Mouse (Mus musculus) heart, embryonic 12.5 days (tissue): ENCODE data around the gene Cacybp. TPM values are rescaled to one million over a fixed set of nuclear protein-coding genes. Genes with fewer than 3 reads are reported as not detected.

Experiments used
- ATAC-seq: fragments of 200-750 bp; cut with Nextera tagmentation; 2 replicates; pipeline ENCODE4 v1.8.0; 2017; ENCODE audit warnings: moderate TSS enrichment, moderate library complexity; ENCODE audit not compliant: insufficient number of reproducible peaks, low FRiP score
- H3K27ac ChIP-seq: fragments of 300-500 bp; sonication (generic); 2 replicates; pipeline ENCODE4 v1.5.1; 2016; ENCODE audit warnings: mild to moderate bottlenecking, moderate library complexity; ENCODE audit not compliant: poor library complexity, severe bottlenecking
- H3K27me3 ChIP-seq: fragments of 300-500 bp; sonication (generic); replicated peaks from 2 replicates; pipeline ENCODE4 v1.6.1; 2016; ENCODE audit warnings: mild to moderate bottlenecking, moderate library complexity
- H3K36me3 ChIP-seq: fragments of 300-500 bp; sonication (generic); 2 replicates; pipeline ENCODE4 v1.6.1; 2016; ENCODE audit warnings: mild to moderate bottlenecking, moderate library complexity
- H3K4me1 ChIP-seq: fragments of 300-500 bp; sonication (generic); replicated peaks from 2 replicates; pipeline ENCODE4 v1.6.1; 2016; ENCODE audit warnings: mild to moderate bottlenecking
- H3K4me2 ChIP-seq: fragments of 300-500 bp; sonication (generic); 2 replicates; pipeline ENCODE4 v1.6.1; 2016; ENCODE audit warnings: mild to moderate bottlenecking, moderate library complexity
- H3K4me3 ChIP-seq: fragments of 300-500 bp; sonication (generic); 2 replicates; pipeline ENCODE4 v1.5.1; 2016; ENCODE audit warnings: mild to moderate bottlenecking
- H3K9ac ChIP-seq: fragments of 300-500 bp; sonication (generic); 2 replicates; pipeline ENCODE4 v1.6.1; 2016; ENCODE audit warnings: mild to moderate bottlenecking, moderate library complexity
- H3K9me3 ChIP-seq: fragments of 300-500 bp; sonication (generic); replicated peaks from 2 replicates; pipeline ENCODE4 v1.6.1; 2016; ENCODE audit warnings: mild to moderate bottlenecking, moderate library complexity
- WGBS: fragments of 180-500 bp; shearing (Covaris S2); methylation state at CpG from one replicate; pipeline ENCODE4 v1.1.7; 2016; 5-methylcytosine and 5-hydroxymethylcytosine counted together
- polyA plus RNA-seq: library from polyadenylated mRNA; unstranded; fragments of >200 nt; fragmentation: Nextera tagmentation; extraction: Ambion mirVana; gene quantifications from 2 replicates; pipeline ENCODE4 v1.2.1, GENCODE M21; 2016

Gene Cacybp
- polyA plus RNA-seq, 1 experiment from 2014 or later = 181 TPM

GRCm38 (mm10) chr1:160214171-160214570 is 1.5 kb upstream of the Cacybp start:
- no peak for ATAC-seq
- H3K36me3 ChIP-seq = 0 out of 2 replicates have a peak, but pooled peaks cover 1% of the 10 kb centered on the region
- peaks cover 11% of the 10 kb centered on the region for H3K4me1 ChIP-seq
- H3K4me2 ChIP-seq = no peak overlapping the region
- H3K9ac ChIP-seq = no peak overlapping the region
- H3K27me3 ChIP-seq = no peaks in the 10 kb centered on the region
- H3K9me3 ChIP-seq = no peaks in the 10 kb centered on the region
- H3K27ac ChIP-seq = no peak overlapping the region
- H3K4me3 ChIP-seq = no peak overlapping the region
- 93% methylated on average over 7 of the region's 7 CpGs for WGBS

- under 1% methylated on average over 45 of the region's 45 CpGs for WGBS
- Histone ChIP-seq H3K9me3 (no peaks in the 10 kb centered on the region), H3K4me3 (peak overlapping the region; percentile 86), H3K4me2 (peak overlapping the region; percentile 78), H3K27ac (peak overlapping the region; percentile 97), H3K4me1 (peaks cover 11% of the 10 kb centered on the region), H3K36me3 (peaks cover 10% of the 10 kb centered on the region), H3K27me3 (no peaks in the 10 kb centered on the region), H3K9ac (peak overlapping the region; percentile 88)
- ATAC-seq = peak; percentile 78
Measured at GRCm38 (mm10) chr1:160212123-160212691, 468 bp downstream of the Cacybp start.

GRCm38 (mm10) chr1:160211597-160212122 is 1.0 kb downstream of the Cacybp start:
- Histone ChIP-seq H3K4me1 (peaks cover 11% of the 10 kb centered on the region), H3K36me3 (peaks cover 15% of the 10 kb centered on the region), H3K4me3 (peak overlapping the region; percentile 86), H3K9ac (peak overlapping the region; percentile 88), H3K27ac (peak overlapping the region; percentile 97; the same call in 1 of the 2 replicates), H3K27me3 (no peaks in the 10 kb centered on the region), H3K4me2 (peak overlapping the region; percentile 78), H3K9me3 (no peaks in the 10 kb centered on the region)
- no peak for ATAC-seq
- 1% methylated on average over 8 of the region's 8 CpGs for WGBS

GRCm38 (mm10) chr1:160210566-160210965 is 2.1 kb downstream of the Cacybp start:
- peaks cover 11% of the 10 kb centered on the region for H3K4me1 ChIP-seq
- ATAC-seq = no peak
- H3K4me3 ChIP-seq = no peak overlapping the region
- no peak overlapping the region for H3K27ac ChIP-seq
- H3K9me3 ChIP-seq = no peaks in the 10 kb centered on the region
- H3K4me2 ChIP-seq = peak overlapping the region; percentile 78
- no peak overlapping the region for H3K9ac ChIP-seq
- H3K36me3 ChIP-seq = peaks cover 25% of the 10 kb centered on the region
- H3K27me3 ChIP-seq = no peaks in the 10 kb centered on the region
- WGBS = 65% methylated on average over 3 of the region's 3 CpGs

GRCm38 (mm10) chr1:160209844-160210243 is 2.8 kb downstream of the Cacybp start:
- H3K9ac ChIP-seq = no peak overlapping the region; the same call in 1 of the 2 replicates
- 81% methylated on average over 2 of the region's 2 CpGs for WGBS
- H3K27ac ChIP-seq = no peak overlapping the region
- no peak overlapping the region for H3K4me2 ChIP-seq
- H3K9me3 ChIP-seq = no peaks in the 10 kb centered on the region
- peaks cover 11% of the 10 kb centered on the region for H3K4me1 ChIP-seq
- ATAC-seq = no peak
- peaks cover 31% of the 10 kb centered on the region for H3K36me3 ChIP-seq
- no peak overlapping the region for H3K4me3 ChIP-seq
- H3K27me3 ChIP-seq = no peaks in the 10 kb centered on the region

- Histone ChIP-seq H3K9me3 (no peaks in the 10 kb centered on the region), H3K27ac (no peak overlapping the region), H3K4me1 (peaks cover 3% of the 10 kb centered on the region; the same call in 1 of the 2 replicates), H3K36me3 (peaks cover 58% of the 10 kb centered on the region), H3K9ac (no peak overlapping the region), H3K4me2 (no peak overlapping the region), H3K27me3 (no peaks in the 10 kb centered on the region), H3K4me3 (no peak overlapping the region)
- ATAC-seq = no peak
Measured at GRCm38 (mm10) chr1:160205486-160205885, 7.2 kb downstream of the Cacybp start.

- peak overlapping the region; percentile 79 for H3K4me3 ChIP-seq
- peak overlapping the region; percentile 90 for H3K4me2 ChIP-seq
- H3K4me1 ChIP-seq = peaks cover 11% of the 10 kb centered on the region
- no peaks in the 10 kb centered on the region for H3K9me3 ChIP-seq
- ATAC-seq = no peak; the same call in 1 of the 2 replicates
- H3K9ac ChIP-seq = peak overlapping the region; percentile 87
- H3K36me3 ChIP-seq = peaks cover 20% of the 10 kb centered on the region
- WGBS = under 1% methylated on average over 13 of the region's 13 CpGs
- peak overlapping the region; percentile 87 for H3K27ac ChIP-seq
- no peaks in the 10 kb centered on the region for H3K27me3 ChIP-seq
Measured at GRCm38 (mm10) chr1:160195337-160195663, 17.4 kb downstream of the Cacybp start.

- H3K9me3 ChIP-seq = no peaks in the 10 kb centered on the region
- ATAC-seq = peak; percentile 100
Measured at GRCm38 (mm10) chr1:160194529-160195336, 17.9 kb downstream of the Cacybp start, which contains the start of gene Mrps14. Gene Mrps14, plus strand, starts transcription at chr1:160195215.

GRCm38 (mm10) chr1:160184506-160184905 is 28.2 kb downstream of the Cacybp start:
- no peaks in the 10 kb centered on the region for H3K27me3 ChIP-seq
- no peak overlapping the region for H3K4me3 ChIP-seq
- 18% methylated on average over 5 of the region's 5 CpGs for WGBS
- H3K4me2 ChIP-seq = peak overlapping the region; percentile 16; the same call in 1 of the 2 replicates
- no peak overlapping the region for H3K27ac ChIP-seq
- no peaks in the 10 kb centered on the region for H3K9me3 ChIP-seq
- no peak for ATAC-seq
- H3K36me3 ChIP-seq = no peaks in the 10 kb centered on the region
- H3K9ac ChIP-seq = no peak overlapping the region
- H3K4me1 ChIP-seq = no peaks in the 10 kb centered on the region

More at GRCm38 (mm10) chr1:160194529-160195336, 17.9 kb downstream of the Cacybp start, which contains the start of gene Mrps14:
- Histone ChIP-seq H3K9ac (peak within 1 kb of the TSS; percentile 87), H3K4me2 (peak within 1 kb of the TSS; percentile 90), H3K4me1 (peaks cover 11% of the 10 kb centered on the region), H3K4me3 (peak within 1 kb of the TSS; percentile 79), H3K27ac (peak within 1 kb of the TSS; percentile 87), H3K27me3 (no peaks in the 10 kb centered on the region), H3K36me3 (peaks cover 18% of the 10 kb centered on the region)
- WGBS = 7% methylated on average over 31 of the region's 31 CpGs

GRCm38 (mm10) chr1:160181216-160181615 is 31.5 kb downstream of the Cacybp start:
- ATAC-seq = no peak
- WGBS = 60% methylated on average over 4 of the region's 4 CpGs
- Histone ChIP-seq H3K4me1 (no peaks in the 10 kb centered on the region), H3K27ac (no peak overlapping the region), H3K36me3 (no peaks in the 10 kb centered on the region), H3K4me3 (no peak overlapping the region), H3K9ac (no peak overlapping the region), H3K9me3 (no peaks in the 10 kb centered on the region), H3K4me2 (no peak overlapping the region), H3K27me3 (no peaks in the 10 kb centered on the region)

- H3K9me3 ChIP-seq = no peaks in the 10 kb centered on the region
- ATAC-seq = no peak
- no peaks in the 10 kb centered on the region for H3K36me3 ChIP-seq
- WGBS = 76% methylated on average over 8 of the region's 8 CpGs
- no peak overlapping the region for H3K27ac ChIP-seq
- H3K4me3 ChIP-seq = no peak overlapping the region
- no peak overlapping the region for H3K4me2 ChIP-seq
- H3K9ac ChIP-seq = no peak overlapping the region
- H3K27me3 ChIP-seq = no peaks in the 10 kb centered on the region
- no peaks in the 10 kb centered on the region for H3K4me1 ChIP-seq
Measured at GRCm38 (mm10) chr1:160176903-160177302, 35.8 kb downstream of the Cacybp start.
